Mouse (Mus musculus) stomach, embryonic 14.5 days (tissue): ENCODE results near the gene Sh3pxd2a. TPM values are rescaled to one million over a fixed set of nuclear protein-coding genes. Genes with fewer than 3 reads are reported as not detected.
A peak's percentile ranks its signal among the peaks of the same experiment; 100 is the strongest.

ENCODE experiments used
- ATAC-seq: fragments of 200-750 bp; cut with Nextera tagmentation; 2 replicates; pipeline ENCODE4 v1.8.0; 2017; ENCODE audit warnings: low read depth, moderate TSS enrichment; ENCODE audit not compliant: insufficient number of reproducible peaks, insufficient read depth, low FRiP score
- H3K27ac ChIP-seq: fragments of 300-500 bp; sonication (generic); 2 replicates; pipeline ENCODE4 v1.5.1; 2014; ENCODE audit warnings: mild to moderate bottlenecking, low read length, moderate library complexity, mixed read lengths
- H3K27me3 ChIP-seq: fragments of 300-500 bp; sonication (generic); 2 replicates; pipeline ENCODE4 v1.6.1; 2014; ENCODE audit warnings: low read length, control low read depth, mixed read lengths; ENCODE audit not compliant: control insufficient read depth, insufficient read depth
- H3K36me3 ChIP-seq: fragments of 300-500 bp; sonication (generic); 2 replicates; pipeline ENCODE4 v1.6.1; 2014; ENCODE audit warnings: mild to moderate bottlenecking, control low read depth, low read length, moderate library complexity, mixed read lengths; ENCODE audit not compliant: control insufficient read depth, insufficient read depth
- H3K4me1 ChIP-seq: fragments of 300-500 bp; sonication (generic); 2 replicates; pipeline ENCODE4 v1.6.1; 2014; ENCODE audit warnings: low read length, control low read depth, mixed read lengths; ENCODE audit not compliant: control insufficient read depth, insufficient read depth
- H3K4me2 ChIP-seq: fragments of 300-500 bp; sonication (generic); replicated peaks from 2 replicates; pipeline ENCODE4 v1.6.1; 2014; ENCODE audit warnings: low read depth, low read length, control low read depth
- H3K4me3 ChIP-seq: fragments of 300-500 bp; sonication (generic); 2 replicates; pipeline ENCODE4 v1.5.1; 2014; ENCODE audit warnings: low read depth, low read length, control low read depth
- H3K9ac ChIP-seq: fragments of 300-500 bp; sonication (generic); replicated peaks from 2 replicates; pipeline ENCODE4 v1.6.1; 2014; ENCODE audit warnings: low read depth, mild to moderate bottlenecking, control low read depth, low read length, moderate library complexity, mixed read lengths
- H3K9me3 ChIP-seq: fragments of 300-500 bp; sonication (generic); 2 replicates; pipeline ENCODE4 v1.6.1; 2016; ENCODE audit warnings: low read depth, low read length, control low read depth; ENCODE audit not compliant: control insufficient read depth
- WGBS: fragments of 180-500 bp; shearing (Covaris S2); extraction: QIAGEN DNeasy Blood & Tissue Kit; methylation state at CpG from one replicate; pipeline ENCODE4 v1.1.7; 2014; 5-methylcytosine and 5-hydroxymethylcytosine counted together
- polyA plus RNA-seq: library from polyadenylated mRNA; unstranded; fragments of >200 nt; fragmentation: Nextera tagmentation; extraction: Ambion mirVana; gene quantifications from 2 replicates; pipeline ENCODE4 v1.2.1, GENCODE M21; 2014

Gene Sh3pxd2a
- polyA plus RNA-seq, 1 experiment from 2014 or later: 13.7 TPM

- WGBS: 88% methylated on average over 11 of the region's 11 CpGs
- no peaks in the 10 kb centered on the region for H3K27me3 ChIP-seq
- no peak overlapping the region for H3K27ac ChIP-seq
- no peak overlapping the region for H3K9ac ChIP-seq
- H3K4me1 ChIP-seq: peaks cover 30% of the 10 kb centered on the region
- H3K4me3 ChIP-seq: no peak overlapping the region
- no peak for ATAC-seq
- no peaks in the 10 kb centered on the region for H3K9me3 ChIP-seq
- H3K36me3 ChIP-seq: peaks cover 9% of the 10 kb centered on the region; the same call in 1 of the 2 replicates
- H3K4me2 ChIP-seq: no peak overlapping the region
Measured at GRCm38 (mm10) chr19:47298100-47298499, 166.1 kb downstream of the Sh3pxd2a start.

DNA sequence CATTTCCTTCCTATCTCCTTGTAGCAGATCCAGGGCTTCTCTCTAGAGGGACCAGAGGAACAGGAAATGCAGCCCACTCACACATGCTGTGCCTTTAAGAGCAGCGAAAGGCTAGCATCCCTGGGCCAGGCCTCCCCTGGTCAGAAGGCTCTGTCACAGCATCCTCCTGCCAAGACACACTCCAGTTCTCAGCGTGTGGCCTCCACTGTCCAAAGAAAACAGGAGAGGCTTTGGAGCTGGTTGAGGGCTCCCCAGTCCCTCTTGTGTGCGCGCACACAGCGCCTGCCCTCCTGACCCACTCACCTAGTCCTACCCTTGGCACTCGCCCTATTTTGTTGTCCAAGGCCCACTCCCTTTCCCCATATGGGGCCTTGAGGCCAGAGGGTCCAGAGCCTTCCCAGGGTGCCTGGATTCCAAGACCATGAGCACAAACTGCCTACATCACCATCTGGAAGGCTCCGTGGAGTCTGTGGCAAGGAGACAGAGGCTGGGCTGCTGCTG lies 171.7 kb downstream of the Sh3pxd2a start:
- ATAC-seq: no peak
- Histone ChIP-seq H3K4me2 (no peak overlapping the region), H3K4me1 (peaks cover 25% of the 10 kb centered on the region), H3K36me3 (peaks cover 17% of the 10 kb centered on the region; the same call in 1 of the 2 replicates), H3K9ac (no peak overlapping the region), H3K27ac (peak overlapping the region; percentile 59; the same call in 1 of the 2 replicates), H3K9me3 (no peaks in the 10 kb centered on the region), H3K27me3 (no peaks in the 10 kb centered on the region), H3K4me3 (no peak overlapping the region)
- 56% methylated on average over 7 of the region's 7 CpGs for WGBS

DNA sequence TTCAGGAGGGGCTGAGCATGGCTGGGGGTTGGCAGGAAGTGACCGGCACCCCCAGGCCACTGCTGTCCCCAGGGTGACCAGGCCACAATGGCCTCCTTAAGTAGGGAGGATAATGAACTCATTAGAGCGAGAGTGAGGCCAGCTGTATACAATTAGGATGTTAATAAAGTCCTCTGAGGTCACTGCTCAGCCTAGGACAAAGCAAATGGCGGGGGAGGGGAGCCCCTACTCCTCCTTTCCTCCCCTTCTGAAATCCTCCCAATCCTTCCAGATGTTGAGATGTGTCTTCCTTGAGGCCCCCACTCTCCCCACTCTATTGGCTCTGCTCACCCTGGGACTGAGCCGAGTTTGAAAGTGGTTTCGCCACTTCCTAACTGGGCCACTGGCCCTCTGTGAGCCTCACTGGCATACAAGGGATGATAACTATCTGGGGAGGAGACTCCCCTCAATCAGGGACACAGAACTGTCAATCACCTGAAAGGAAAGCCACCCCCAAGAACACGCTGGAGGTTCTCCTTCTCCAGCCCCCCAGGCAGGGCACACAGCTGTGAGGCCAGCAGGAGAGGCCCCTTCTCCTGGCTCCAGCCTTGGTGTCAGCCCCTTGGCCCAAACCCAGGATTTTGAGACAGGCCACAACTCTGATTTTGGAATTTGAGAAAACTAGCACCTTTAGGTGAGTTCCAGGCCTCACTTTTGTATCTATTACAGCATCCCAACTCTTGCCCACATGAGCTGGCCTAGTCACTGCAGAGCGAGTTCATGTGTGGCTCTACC lies 172.7 kb downstream of the Sh3pxd2a start:
- H3K4me3 ChIP-seq: no peak overlapping the region
- ATAC-seq: peak; percentile 59; the same call in 1 of the 2 replicates
- 42% methylated on average over 7 of the region's 7 CpGs for WGBS
- H3K9me3 ChIP-seq: no peaks in the 10 kb centered on the region
- H3K4me1 ChIP-seq: peaks cover 33% of the 10 kb centered on the region
- peaks cover 15% of the 10 kb centered on the region; the same call in 1 of the 2 replicates for H3K36me3 ChIP-seq
- H3K27ac ChIP-seq: peak overlapping the region; percentile 59
- no peak overlapping the region for H3K4me2 ChIP-seq
- no peak overlapping the region for H3K9ac ChIP-seq
- no peaks in the 10 kb centered on the region for H3K27me3 ChIP-seq

DNA sequence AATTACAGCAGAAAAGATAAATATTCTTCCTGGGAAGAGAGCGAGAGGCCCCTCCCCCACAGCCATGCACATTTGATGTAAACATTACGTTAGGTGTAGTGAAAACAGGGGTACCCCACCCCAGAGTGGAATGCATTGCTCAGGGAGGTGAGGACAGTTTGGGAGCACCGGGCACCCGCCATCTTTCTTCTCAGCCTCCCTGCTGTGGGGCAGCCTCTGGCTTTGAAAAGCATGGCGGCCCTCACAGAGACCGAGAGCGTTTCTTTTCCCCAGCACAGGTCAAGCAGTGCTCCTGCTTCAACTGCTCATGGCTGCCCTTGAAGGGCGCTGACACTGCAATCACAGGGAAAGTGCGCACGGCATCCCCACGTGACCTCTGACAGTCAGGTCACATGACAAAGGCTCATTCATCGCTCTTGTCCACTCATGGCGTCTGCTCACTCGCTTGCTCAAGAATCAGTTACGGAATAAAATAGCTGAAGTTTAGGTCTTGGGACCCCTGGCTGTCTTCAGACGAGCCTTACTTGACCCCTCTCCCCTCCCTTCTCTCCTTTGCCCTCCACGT lies 177.2 kb downstream of the Sh3pxd2a start:
- Histone ChIP-seq H3K4me3 (no peak overlapping the region), H3K9me3 (no peaks in the 10 kb centered on the region), H3K36me3 (peaks cover 39% of the 10 kb centered on the region), H3K27ac (no peak overlapping the region), H3K27me3 (no peaks in the 10 kb centered on the region), H3K4me1 (peaks cover 21% of the 10 kb centered on the region), H3K4me2 (no peak overlapping the region), H3K9ac (no peak overlapping the region)
- WGBS: 48% methylated on average over 17 of the region's 17 CpGs
- no peak for ATAC-seq

DNA sequence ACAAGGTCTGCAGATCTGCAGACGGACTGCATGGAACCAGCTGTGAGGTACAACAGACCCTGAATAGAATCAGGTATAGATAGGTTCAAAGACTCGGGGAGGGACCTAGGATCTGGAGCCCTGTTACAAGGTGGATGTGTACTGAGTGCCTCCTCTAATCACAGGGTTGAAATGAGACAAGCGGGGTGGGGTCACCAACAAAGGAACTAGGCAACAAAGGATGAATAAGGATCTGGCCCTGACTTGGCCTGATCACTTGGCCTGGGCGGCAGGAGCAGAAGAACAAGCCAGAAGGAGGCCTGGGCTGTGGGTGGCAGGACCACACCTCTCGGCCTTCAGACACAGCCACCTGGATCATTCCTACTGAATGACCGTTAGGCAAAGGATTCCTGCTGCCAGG lies 178.6 kb downstream of the Sh3pxd2a start:
- peaks cover 48% of the 10 kb centered on the region for H3K36me3 ChIP-seq

GRCm38 (mm10) chr19:47282688-47283215 lies 181.4 kb downstream of the Sh3pxd2a start:
- no peak overlapping the region for H3K9ac ChIP-seq
- H3K36me3 ChIP-seq: peaks cover 57% of the 10 kb centered on the region
- WGBS: 95% methylated on average over 17 of the region's 17 CpGs
- H3K9me3 ChIP-seq: no peaks in the 10 kb centered on the region
- H3K27ac ChIP-seq: no peak overlapping the region; the same call in 1 of the 2 replicates
- H3K4me3 ChIP-seq: no peak overlapping the region
- H3K4me1 ChIP-seq: peaks cover 17% of the 10 kb centered on the region; the same call in 1 of the 2 replicates
- no peaks in the 10 kb centered on the region for H3K27me3 ChIP-seq
- no peak for ATAC-seq
- H3K4me2 ChIP-seq: no peak overlapping the region

More for the DNA sequence above, 178.6 kb downstream of the Sh3pxd2a start:
- 66% methylated on average over 6 of the region's 6 CpGs for WGBS
- Histone ChIP-seq H3K27me3 (no peaks in the 10 kb centered on the region), H3K9ac (no peak overlapping the region), H3K9me3 (no peaks in the 10 kb centered on the region), H3K4me3 (no peak overlapping the region), H3K4me2 (no peak overlapping the region), H3K4me1 (peaks cover 8% of the 10 kb centered on the region; the same call in 1 of the 2 replicates), H3K27ac (no peak overlapping the region)
- no peak for ATAC-seq

DNA sequence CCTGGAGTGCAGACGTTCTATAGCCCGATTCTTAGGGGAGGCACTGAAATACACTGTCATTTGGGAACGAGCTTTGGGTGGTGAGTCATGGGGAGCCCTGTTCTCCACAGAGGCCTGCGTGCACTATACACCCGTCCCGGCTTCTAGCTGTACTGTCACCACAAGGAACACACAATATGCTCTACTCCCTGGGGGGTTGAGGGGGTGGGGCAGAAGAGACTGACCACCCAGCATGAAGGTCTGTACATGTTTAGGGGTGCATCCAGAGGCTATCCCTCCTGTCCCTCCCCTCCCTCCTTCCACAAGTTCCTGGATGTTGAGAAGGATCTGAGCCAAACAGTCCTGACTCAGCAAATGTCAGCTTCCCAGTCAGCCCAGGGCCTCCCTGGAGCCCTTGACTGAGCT lies 182.1 kb downstream of the Sh3pxd2a start:
- no peak for ATAC-seq
- Histone ChIP-seq H3K9me3 (no peaks in the 10 kb centered on the region), H3K4me3 (no peak overlapping the region), H3K9ac (no peak overlapping the region), H3K4me2 (no peak overlapping the region), H3K27me3 (no peaks in the 10 kb centered on the region), H3K4me1 (peaks cover 14% of the 10 kb centered on the region; the same call in 1 of the 2 replicates), H3K27ac (no peak overlapping the region), H3K36me3 (peaks cover 61% of the 10 kb centered on the region)
- WGBS: 76% methylated on average over 6 of the region's 6 CpGs

DNA sequence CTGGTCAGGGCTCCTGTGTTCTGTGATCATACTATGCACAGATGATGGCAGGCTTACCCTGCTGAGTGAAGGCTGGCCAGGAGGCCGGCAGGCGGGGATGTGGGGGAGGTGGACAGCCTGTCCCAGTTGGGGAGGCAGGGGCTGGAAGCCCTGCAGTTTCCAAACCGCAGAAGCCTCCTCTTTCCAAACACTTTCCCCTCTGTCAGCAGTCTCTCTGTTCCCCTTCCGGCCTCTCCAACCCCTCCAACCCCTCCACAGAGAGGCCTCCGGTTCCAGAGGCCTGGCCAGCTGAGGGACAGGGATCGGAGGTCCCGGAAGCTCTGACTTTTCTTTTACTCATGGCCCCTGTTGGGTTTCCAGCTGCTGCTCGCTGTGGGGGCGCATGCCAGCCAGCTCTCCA lies 183.3 kb downstream of the Sh3pxd2a start:
- ATAC-seq: 0 out of 2 replicates have a peak, but pooled peaks have one; percentile 7
- Histone ChIP-seq H3K4me1 (0 out of 2 replicates have a peak, but pooled peaks cover 9% of the 10 kb centered on the region), H3K9ac (no peak overlapping the region), H3K27ac (peak overlapping the region; percentile 21; the same call in 1 of the 2 replicates), H3K4me3 (no peak overlapping the region), H3K36me3 (peaks cover 65% of the 10 kb centered on the region), H3K27me3 (no peaks in the 10 kb centered on the region), H3K4me2 (no peak overlapping the region), H3K9me3 (no peaks in the 10 kb centered on the region)
- WGBS: 79% methylated on average over 9 of the region's 9 CpGs
